ENCODE assay signal across 8 mouse cellular contexts in genomic region chr11:116167884-116168439, GRCm38 (mm10). TPM values are rescaled to one million over a fixed set of nuclear protein-coding genes. Genes with fewer than 3 reads are reported as not detected.
DNase-seq lines count a peak whose midpoint lies in the region; ATAC-seq and TF ChIP-seq lines count a peak whose summit lies in the region.

TSS of gene Fbf1 (minus strand) at chr11:116168166.

- no peaks in the 10 kb centered on the region for H3K9me3 ChIP-seq in G1E (replicated peaks)
- no peaks in the 10 kb centered on the region for H3K9me3 ChIP-seq in forebrain, postnatal 0 days (ENCODE audit: low read length)
- H3K9me3 ChIP-seq in lung, embryonic 15.5 days, result no peaks in the 10 kb centered on the region

- no peak for TF ChIP-seq CTCF in G1E (IDR thresholded peaks at IDR 0.05; ENCODE audit: low read depth, low read length)
- no peak for TF ChIP-seq CTCF in forebrain, postnatal 0 days (IDR thresholded peaks at IDR 0.05; ENCODE audit: low read depth)

- H3K4me1 ChIP-seq in G1E (ENCODE audit: insufficient read depth, low read depth, low read length), result peaks cover 29% of the 10 kb centered on the region
- H3K4me1 ChIP-seq in forebrain, postnatal 0 days (ENCODE audit: insufficient read depth), result peaks cover 8% of the 10 kb centered on the region
- peaks cover 17% of the 10 kb centered on the region for H3K4me1 ChIP-seq in lung, embryonic 15.5 days

- no peaks in the 10 kb centered on the region for H3K27me3 ChIP-seq in G1E (ENCODE audit: insufficient read depth, low read length)
- H3K27me3 ChIP-seq in forebrain, postnatal 0 days (ENCODE audit: insufficient read depth, low read length), result no peaks in the 10 kb centered on the region
- H3K27me3 ChIP-seq in lung, embryonic 15.5 days, result no peaks in the 10 kb centered on the region

- peaks cover 53% of the 10 kb centered on the region for H3K36me3 ChIP-seq in G1E (replicated peaks)
- H3K36me3 ChIP-seq in forebrain, postnatal 0 days (ENCODE audit: insufficient read depth), result peaks cover 20% of the 10 kb centered on the region
- peaks cover 5% of the 10 kb centered on the region for H3K36me3 ChIP-seq in lung, embryonic 15.5 days

- peak within 1 kb of the TSS; percentile 67 for H3K4me2 ChIP-seq in forebrain, postnatal 0 days (ENCODE audit: low read depth)
- peak within 1 kb of the TSS; percentile 81 for H3K4me2 ChIP-seq in lung, embryonic 15.5 days

- ATAC-seq in G1E (ENCODE audit: extremely low read depth, insufficient number of reproducible peaks, low FRiP score, poor library complexity, severe bottlenecking), result peak; percentile 98
- ATAC-seq in forebrain, postnatal 0 days, result peak; percentile 98
- ATAC-seq in lung, embryonic 15.5 days (ENCODE audit: borderline replicate concordance, extremely low read depth, low FRiP score, low TSS enrichment), result peak; percentile 97

- peak within 1 kb of the TSS; percentile 79 for H3K4me3 ChIP-seq in G1E (ENCODE audit: low read depth, low read length)
- peak within 1 kb of the TSS; percentile 65 for H3K4me3 ChIP-seq in forebrain, postnatal 0 days (ENCODE audit: low read depth, low read length)
- peak within 1 kb of the TSS; percentile 82 for H3K4me3 ChIP-seq in lung, embryonic 15.5 days

- H3K9ac ChIP-seq in forebrain, postnatal 0 days, result peak within 1 kb of the TSS; percentile 80
- H3K9ac ChIP-seq in lung, embryonic 15.5 days, result peak within 1 kb of the TSS; percentile 79

- WGBS in forebrain, postnatal 0 days, result 1% methylated on average over 40 of the region's 40 CpGs
- under 1% methylated on average over 40 of the region's 40 CpGs for WGBS in lung, embryonic 15.5 days

- DNase-seq in G1E (ENCODE audit: low spot score), result peak; percentile 82
- peak; percentile 95 to 99 for DNase-seq in cerebellum, adult 18-20 months
- peak; percentile 97 for DNase-seq in forebrain, postnatal 0 days
- peak; percentile 94 for DNase-seq in heart, postnatal 4 days
- DNase-seq in layer of hippocampus, adult 8-10 months (ENCODE audit: low spot score in 2 of 2), result peak; percentile 96 to 97
- peak; percentile 91 for DNase-seq in ovary, adult 18-20 months (ENCODE audit: low spot score)
- peak; percentile 92 for DNase-seq in thymus, postnatal 0 days (ENCODE audit: low spot score)

- peak within 1 kb of the TSS; percentile 88 for H3K27ac ChIP-seq in forebrain, postnatal 0 days (ENCODE audit: low read depth, low read length)
- H3K27ac ChIP-seq in lung, embryonic 15.5 days, result peak within 1 kb of the TSS; percentile 97

RNA-seq across cellular contexts. Expression of gene Fbf1, which starts in this region (rescaled TPM):
- total RNA-seq in G1E (2014; fragmentation: Nextera tagmentation) (42.2 and 50.9 TPM in 2 replicates), G1E (2017) (25.0 and 35.9 TPM in 2 replicates)
- 23.6 and 26.4 TPM in 2 replicates for polyA plus RNA-seq in G1E (2012)
- total RNA-seq in forebrain, postnatal 0 days (2014; rRNA removed), result 97.9 and 108 TPM in 2 replicates
- 23.2 and 38.2 TPM in 2 replicates for polyA plus RNA-seq in forebrain, postnatal 0 days (2015; fragmentation: Nextera tagmentation; extraction: Ambion mirVana)
- total RNA-seq in heart, postnatal 4 days (2021), result 10 to 100 TPM; 20.2 to 21.5 TPM
- 100 to 1,000 TPM in 1 of 4 experiments, 10 to 100 TPM in 3; 73.7 to 111 (median 92.3) TPM for total RNA-seq in layer of hippocampus, adult 8-10 months (2022)
- polyA plus RNA-seq in lung, embryonic 15.5 days (2015; fragmentation: Nextera tagmentation; extraction: Ambion mirVana), result 29.7 and 35.9 TPM in 2 replicates
- polyA plus RNA-seq in thymus, postnatal 0 days (2015; fragmentation: Nextera tagmentation; extraction: Ambion mirVana), result 12.0 and 13.1 TPM in 2 replicates

Comparison
In these comparisons a context has a peak if more than half of its experiments do, and no peak if none do; other contexts are left out.
1. Peak in every context shown above with its lines: DNase-seq, ATAC-seq, H3K4me3 ChIP-seq and H3K27ac ChIP-seq.